ENCODE assay signal across 10 mouse cellular contexts in genomic region chr1:87010629-87011330, GRCm38 (mm10).
DNase-seq lines count a peak whose midpoint lies in the region; ATAC-seq lines count a peak whose summit lies in the region.
"Had no signal": no experiment of that assay in that cellular context is flagged by ENCODE, and none has a peak within 500 bp of the region (broad histone marks: within the 10 kb centered on the region; RNA-seq: fewer than 3 reads in every experiment).

No protein-coding gene starts in this region.

- no peak overlapping the region for H3K9ac ChIP-seq in embryonic facial prominence, embryonic 15.5 days

- H3K4me3 ChIP-seq in embryonic facial prominence, embryonic 15.5 days (replicated peaks), result no peak overlapping the region

- 58% methylated on average over 12 of the region's 12 CpGs for WGBS in embryonic facial prominence, embryonic 15.5 days

- intact Hi-C loops in heart, postnatal 36 days (cut with DNase I), result no loop called here

- H3K4me2 ChIP-seq in embryonic facial prominence, embryonic 15.5 days (replicated peaks), result no peak overlapping the region

- H3K27me3 ChIP-seq in embryonic facial prominence, embryonic 15.5 days, result no peaks in the 10 kb centered on the region

- DNase-seq in kidney, postnatal 14 days, result peak; percentile 12
- no peak for DNase-seq in kidney, adult 18-20 months
- DNase-seq in brain, adult 2 months (ENCODE audit: low read depth, low spot score), result peak; percentile 42
- DNase-seq in heart, postnatal 36 days, result peak; percentile 20 to 38
- no peak for DNase-seq in thymus, postnatal 4 days
- DNase-seq in frontal cortex, postnatal 25 days (ENCODE audit: low spot score in 2 of 2), result no peak
- DNase-seq: cerebellum, adult 9-10 months had no signal

- H3K36me3 ChIP-seq in embryonic facial prominence, embryonic 15.5 days, result 0 out of 2 replicates have a peak, but pooled peaks cover 3% of the 10 kb centered on the region

- no peaks in the 10 kb centered on the region for H3K9me3 ChIP-seq in embryonic facial prominence, embryonic 15.5 days (replicated peaks)

- ATAC-seq in embryonic facial prominence, embryonic 15.5 days (ENCODE audit: insufficient number of reproducible peaks, low FRiP score, low TSS enrichment, low read depth), result no peak; the same call in 1 of the 2 replicates
- ATAC-seq in erythroblast, adult 5-6 weeks (replicated peaks; ENCODE audit: low FRiP score, poor library complexity, severe bottlenecking), result no peak
- ATAC-seq: inflammation-experienced regulatory T-cells, adult 6 months had no signal

- H3K4me1 ChIP-seq in embryonic facial prominence, embryonic 15.5 days, result peaks cover 15% of the 10 kb centered on the region

- peak overlapping the region; percentile 63 for H3K27ac ChIP-seq in embryonic facial prominence, embryonic 15.5 days (replicated peaks)

Comparison
In these comparisons a context has a peak if more than half of its experiments do, and no peak if none do; other contexts are left out.
1. DNase-seq: peak in kidney, postnatal 14 days (single experiment), brain, adult 2 months (single experiment) and heart, postnatal 36 days (2 of 2); none in kidney, adult 18-20 months (single experiment), thymus, postnatal 4 days (single experiment) and frontal cortex, postnatal 25 days (0 of 2).